Mouse (Mus musculus) embryonic facial prominence, embryonic 11.5 days (tissue): ENCODE measurements around the gene Tpm1. TPM values are rescaled to one million over a fixed set of nuclear protein-coding genes. Genes with fewer than 3 reads are reported as not detected.
A peak's percentile ranks its signal among the peaks of the same experiment; 100 is the strongest.

Source experiments
- ATAC-seq: fragments of 200-750 bp; cut with Nextera tagmentation; replicated peaks from 2 replicates; pipeline ENCODE4 v1.8.0; 2017; ENCODE audit warnings: low read depth; ENCODE audit not compliant: insufficient number of reproducible peaks, low FRiP score, low TSS enrichment
- DNase-seq: peaks from one replicate; pipeline ENCODE4 v3.0.0-alpha.2; 2015; ENCODE audit warnings: low spot score
- H3K27ac ChIP-seq: fragments of 300-500 bp; sonication (generic); replicated peaks from 2 replicates; pipeline ENCODE4 v1.5.1; 2014; ENCODE audit warnings: mild to moderate bottlenecking, low read depth, low read length, control low read depth
- H3K27me3 ChIP-seq: fragments of 300-500 bp; sonication (generic); 2 replicates; pipeline ENCODE4 v1.6.1; 2014; ENCODE audit warnings: mild to moderate bottlenecking, low read length, moderate library complexity, mixed read lengths; ENCODE audit not compliant: control insufficient read depth, insufficient read depth
- H3K36me3 ChIP-seq: fragments of 300-500 bp; sonication (generic); replicated peaks from 2 replicates; pipeline ENCODE4 v1.6.1; 2014; ENCODE audit warnings: low read depth, mild to moderate bottlenecking, low read length, moderate library complexity, mixed read lengths; ENCODE audit not compliant: control insufficient read depth, insufficient read depth
- H3K4me1 ChIP-seq: fragments of 300-500 bp; sonication (generic); 2 replicates; pipeline ENCODE4 v1.6.1; 2014; ENCODE audit warnings: low read length, mixed read lengths; ENCODE audit not compliant: control insufficient read depth, insufficient read depth
- H3K4me2 ChIP-seq: fragments of 300-500 bp; sonication (generic); 2 replicates; pipeline ENCODE4 v1.6.1; 2014; ENCODE audit warnings: low read depth, mild to moderate bottlenecking, control low read depth, low read length, moderate library complexity
- H3K4me3 ChIP-seq: fragments of 300-500 bp; sonication (generic); 2 replicates; pipeline ENCODE4 v1.5.1; 2014; ENCODE audit warnings: low read depth, low read length, control low read depth
- H3K9ac ChIP-seq: fragments of 300-500 bp; sonication (generic); replicated peaks from 2 replicates; pipeline ENCODE4 v1.6.1; 2014; ENCODE audit warnings: mild to moderate bottlenecking, control low read depth, low read length
- H3K9me3 ChIP-seq: fragments of 300-500 bp; sonication (generic); replicated peaks from 2 replicates; pipeline ENCODE4 v1.6.1; 2016; ENCODE audit warnings: mild to moderate bottlenecking, low read length, inconsistent platforms, mixed read lengths; ENCODE audit not compliant: control insufficient read depth
- WGBS: fragments of 180-500 bp; shearing (Covaris S2); extraction: QIAGEN DNeasy Blood & Tissue Kit; methylation state at CpG from one replicate; pipeline ENCODE4 v1.1.7; 2014; 5-methylcytosine and 5-hydroxymethylcytosine counted together
- polyA plus RNA-seq: library from polyadenylated mRNA; unstranded; fragments of >200 nt; fragmentation: Nextera tagmentation; extraction: Ambion mirVana; gene quantifications from 2 replicates; pipeline ENCODE4 v1.2.1, GENCODE M21; 2014

Gene Tpm1
- polyA plus RNA-seq, 1 experiment from 2014 or later, result 596 TPM

DNA sequence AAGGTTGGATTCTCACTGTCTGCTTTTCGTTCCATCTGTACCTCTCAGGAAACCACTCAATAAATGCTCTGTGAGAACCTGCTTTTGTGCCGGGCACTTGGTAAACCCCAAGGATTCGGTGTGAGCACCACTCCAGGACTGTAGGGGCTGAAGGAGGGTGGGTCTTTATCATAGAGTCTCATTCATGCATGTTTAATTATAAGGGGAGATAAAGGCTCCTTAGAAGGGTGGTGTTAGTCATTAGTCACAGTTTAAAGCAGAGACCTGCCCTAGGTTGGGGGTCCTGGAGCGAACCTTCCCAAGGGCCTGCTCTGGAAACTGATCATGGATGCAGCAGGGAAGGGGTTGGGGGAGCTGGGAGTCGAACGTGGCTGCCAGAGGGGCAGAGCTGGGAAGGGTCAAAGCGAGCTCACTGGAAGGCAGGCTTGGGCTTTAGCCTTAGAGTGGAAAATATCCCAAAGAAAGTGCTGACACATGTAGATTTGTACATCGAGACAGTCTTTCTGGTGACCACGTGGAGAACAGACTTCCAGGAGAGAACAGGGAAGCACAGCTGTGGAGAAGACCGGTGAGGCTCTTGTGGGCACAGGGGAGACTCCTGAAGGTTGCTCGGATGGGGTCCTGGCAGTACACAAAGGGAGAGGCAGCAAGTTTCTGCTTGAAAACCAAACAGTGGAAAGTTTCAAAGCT, 60.9 kb downstream of the Tpm1 start:
- H3K4me2 ChIP-seq, result no peak overlapping the region
- ATAC-seq, result no peak

GRCm38 (mm10) chr9:66985377-66985776, 63.8 kb downstream of the Tpm1 start:
- Histone ChIP-seq H3K36me3 (no peaks in the 10 kb centered on the region), H3K9me3 (no peaks in the 10 kb centered on the region), H3K9ac (no peak overlapping the region), H3K4me1 (no peaks in the 10 kb centered on the region), H3K27me3 (no peaks in the 10 kb centered on the region), H3K27ac (no peak overlapping the region), H3K4me2 (no peak overlapping the region), H3K4me3 (no peak overlapping the region)
- DNase-seq (no peak), ATAC-seq (no peak)
- 77% methylated on average over 7 of the region's 7 CpGs for WGBS

More for the DNA sequence above, 60.9 kb downstream of the Tpm1 start:
- Histone ChIP-seq H3K9me3 (no peaks in the 10 kb centered on the region), H3K4me3 (no peak overlapping the region), H3K4me1 (no peaks in the 10 kb centered on the region), H3K9ac (no peak overlapping the region), H3K27ac (no peak overlapping the region), H3K36me3 (no peaks in the 10 kb centered on the region), H3K27me3 (no peaks in the 10 kb centered on the region)
- no peak for DNase-seq
- WGBS, result 63% methylated on average over 11 of the region's 11 CpGs

- Histone ChIP-seq H3K27ac (no peak overlapping the region), H3K4me3 (no peak overlapping the region), H3K27me3 (no peaks in the 10 kb centered on the region), H3K9ac (no peak overlapping the region), H3K36me3 (no peaks in the 10 kb centered on the region), H3K9me3 (no peaks in the 10 kb centered on the region), H3K4me2 (no peak overlapping the region), H3K4me1 (no peaks in the 10 kb centered on the region)
- ATAC-seq, result no peak
- DNase-seq, result no peak
- 74% methylated on average over 7 of the region's 7 CpGs for WGBS
Measured at GRCm38 (mm10) chr9:66982085-66982484, 67.1 kb downstream of the Tpm1 start.

GRCm38 (mm10) chr9:66980458-66980857, 68.7 kb downstream of the Tpm1 start:
- DNase-seq (peak; percentile 84), ATAC-seq (no peak)
- Histone ChIP-seq H3K9ac (no peak overlapping the region), H3K4me1 (no peaks in the 10 kb centered on the region), H3K9me3 (no peaks in the 10 kb centered on the region), H3K27ac (no peak overlapping the region), H3K4me3 (no peak overlapping the region), H3K36me3 (no peaks in the 10 kb centered on the region), H3K4me2 (no peak overlapping the region), H3K27me3 (no peaks in the 10 kb centered on the region)
- WGBS, result 7% methylated on average over 5 of the region's 5 CpGs

DNA sequence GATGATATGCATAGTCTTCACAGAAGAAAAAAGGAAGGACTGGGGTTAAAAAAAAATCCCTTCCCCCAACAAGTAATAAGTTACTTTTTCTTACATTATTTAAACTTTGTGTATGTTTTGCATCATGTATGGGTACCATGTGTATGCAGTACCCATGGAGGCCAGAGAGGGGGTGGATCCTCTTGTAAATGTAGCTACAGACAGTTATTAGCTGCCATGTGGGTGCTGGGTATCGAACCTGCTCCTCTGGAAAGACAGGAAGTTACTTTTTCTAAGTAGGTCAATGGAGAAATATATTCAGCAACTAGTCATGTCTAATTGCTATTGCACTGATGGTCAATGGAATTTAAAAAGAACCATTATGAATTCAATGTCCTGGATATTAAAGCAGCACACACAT, 70.7 kb downstream of the Tpm1 start:
- WGBS, result 68% methylated on average over 1 of the region's 1 CpGs
- no peaks in the 10 kb centered on the region for H3K27me3 ChIP-seq
- no peaks in the 10 kb centered on the region for H3K9me3 ChIP-seq
- ATAC-seq (no peak), DNase-seq (no peak)
- H3K4me3 ChIP-seq, result no peak overlapping the region
- no peaks in the 10 kb centered on the region for H3K4me1 ChIP-seq
- H3K4me2 ChIP-seq, result no peak overlapping the region
- no peak overlapping the region for H3K9ac ChIP-seq
- no peaks in the 10 kb centered on the region for H3K36me3 ChIP-seq
- no peak overlapping the region for H3K27ac ChIP-seq

DNA sequence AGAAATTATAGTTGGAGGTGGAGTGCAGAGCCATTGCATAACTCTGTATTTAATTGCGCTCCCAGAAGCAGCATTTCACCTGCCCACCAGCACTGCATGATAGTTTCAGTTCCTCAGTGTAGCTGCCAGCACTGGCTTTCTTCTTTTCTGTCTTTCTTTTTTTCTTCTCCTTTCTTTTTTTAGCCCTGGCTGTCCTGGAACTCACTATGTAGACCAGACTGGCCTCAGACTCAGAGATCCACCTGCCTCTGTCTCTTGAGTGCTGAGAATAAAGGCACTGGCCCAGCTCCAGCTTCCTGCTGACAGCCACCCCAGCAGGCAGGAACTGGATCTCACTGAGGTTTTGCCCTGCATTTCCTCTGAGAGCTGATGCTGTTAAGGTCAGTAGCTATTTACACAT, 71.2 kb downstream of the Tpm1 start:
- Histone ChIP-seq H3K4me2 (no peak overlapping the region), H3K4me3 (no peak overlapping the region), H3K9ac (no peak overlapping the region), H3K4me1 (no peaks in the 10 kb centered on the region), H3K9me3 (no peaks in the 10 kb centered on the region), H3K36me3 (no peaks in the 10 kb centered on the region), H3K27ac (no peak overlapping the region), H3K27me3 (no peaks in the 10 kb centered on the region)
- WGBS, result 90% methylated on average over 1 of the region's 1 CpGs
- ATAC-seq (no peak), DNase-seq (no peak)

DNA sequence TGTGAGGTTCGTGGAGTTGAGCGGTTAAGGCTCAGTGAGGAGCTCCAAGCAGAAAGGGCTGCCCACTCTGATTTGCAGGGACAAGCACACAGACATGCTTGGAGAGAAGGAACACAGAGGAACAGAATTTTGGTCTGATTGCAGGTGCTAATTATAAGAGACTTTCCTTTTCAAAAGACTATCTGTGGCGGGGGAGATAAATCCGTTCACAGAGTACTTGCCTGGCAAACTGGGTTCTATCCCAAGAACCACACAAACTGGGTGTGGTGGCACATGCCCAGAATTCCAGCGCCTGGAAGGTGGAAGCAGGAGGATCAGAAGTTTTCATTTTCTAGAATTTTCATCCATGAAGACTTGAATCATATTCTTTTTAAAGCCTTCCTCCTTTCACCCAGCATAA, 72.1 kb downstream of the Tpm1 start:
- Histone ChIP-seq H3K4me3 (no peak overlapping the region), H3K9ac (no peak overlapping the region), H3K27ac (no peak overlapping the region), H3K36me3 (no peaks in the 10 kb centered on the region), H3K9me3 (no peaks in the 10 kb centered on the region), H3K27me3 (no peaks in the 10 kb centered on the region), H3K4me2 (no peak overlapping the region), H3K4me1 (no peaks in the 10 kb centered on the region)
- ATAC-seq, result no peak
- DNase-seq, result no peak
- 71% methylated on average over 5 of the region's 5 CpGs for WGBS

GRCm38 (mm10) chr9:66975239-66975645, 74.0 kb downstream of the Tpm1 start, which contains the start of gene Lactb:
TSS of gene Lactb (minus strand) at chr9:66975484.
- H3K36me3 ChIP-seq, result no peaks in the 10 kb centered on the region
- no peaks in the 10 kb centered on the region for H3K4me1 ChIP-seq
- no peaks in the 10 kb centered on the region for H3K9me3 ChIP-seq
- peak; percentile 96 for DNase-seq
- no peaks in the 10 kb centered on the region for H3K27me3 ChIP-seq
- H3K4me3 ChIP-seq, result peak within 1 kb of the TSS; percentile 94
- H3K27ac ChIP-seq, result peak within 1 kb of the TSS; percentile 68
- peak; percentile 95 for ATAC-seq
- WGBS, result 0% methylated on average over 29 of the region's 32 CpGs
- peak within 1 kb of the TSS; percentile 56 for H3K9ac ChIP-seq
- peak within 1 kb of the TSS; percentile 88 for H3K4me2 ChIP-seq
